Mouse (Mus musculus): Measurements from ENCODE around the gene Trdn.

The Trdn gene

GRCm38 (mm10) chr10:33080254-33080653 lies at the start of gene Trdn:
Gene Trdn (plus strand): TSS chr10:33080554.
- no peak for DNase-seq (ENCODE audit: low spot score in 2 of 2)

- DNase-seq (ENCODE audit: low spot score in 2 of 2) = no peak
Measured at GRCm38 (mm10) chr10:33060771-33061170, 19.6 kb upstream of the Trdn start.

- no peak for DNase-seq (ENCODE audit: low spot score in 2 of 2)
Measured at GRCm38 (mm10) chr10:33065566-33065965, 14.8 kb upstream of the Trdn start.

- DNase-seq (ENCODE audit: low spot score in 2 of 2) = no peak
Measured at GRCm38 (mm10) chr10:33073126-33073525, 7.2 kb upstream of the Trdn start.

GRCm38 (mm10) chr10:33082151-33082844 lies 1.9 kb downstream of the Trdn start:
- no peak for DNase-seq (ENCODE audit: low spot score in 2 of 2)

- no peak for DNase-seq (ENCODE audit: low spot score in 2 of 2)
Measured at GRCm38 (mm10) chr10:33082961-33083626, 2.7 kb downstream of the Trdn start.

GRCm38 (mm10) chr10:33083627-33084158 lies 3.3 kb downstream of the Trdn start:
- no peak for DNase-seq (ENCODE audit: low spot score in 2 of 2)

GRCm38 (mm10) chr10:33088403-33088802 lies 8.0 kb downstream of the Trdn start:
- DNase-seq (ENCODE audit: low spot score in 2 of 2) = no peak

GRCm38 (mm10) chr10:33092400-33092799 lies 12.0 kb downstream of the Trdn start:
- DNase-seq (ENCODE audit: low spot score in 2 of 2) = no peak

- no peak for DNase-seq (ENCODE audit: low spot score in 2 of 2)
Measured at GRCm38 (mm10) chr10:33107942-33108341, 27.6 kb downstream of the Trdn start.

- no peak for DNase-seq (ENCODE audit: low spot score in 2 of 2)
Measured at GRCm38 (mm10) chr10:33123028-33123427, 42.7 kb downstream of the Trdn start.

- DNase-seq (ENCODE audit: low spot score in 2 of 2) = no peak
Measured at GRCm38 (mm10) chr10:33144911-33145310, 64.6 kb downstream of the Trdn start.

- no peak for DNase-seq (ENCODE audit: low spot score in 2 of 2)
Measured at GRCm38 (mm10) chr10:33179731-33180631, 99.6 kb downstream of the Trdn start.

- no peak for DNase-seq (ENCODE audit: low spot score in 2 of 2)
Measured at GRCm38 (mm10) chr10:33189031-33189430, 108.7 kb downstream of the Trdn start.

- no peak for DNase-seq (ENCODE audit: low spot score in 2 of 2)
Measured at GRCm38 (mm10) chr10:33195919-33196318, 115.6 kb downstream of the Trdn start.

- DNase-seq (ENCODE audit: low spot score in 2 of 2) = no peak
Measured at GRCm38 (mm10) chr10:33198257-33198656, 117.9 kb downstream of the Trdn start.

GRCm38 (mm10) chr10:33210411-33210810 lies 130.1 kb downstream of the Trdn start:
- no peak for DNase-seq (ENCODE audit: low spot score in 2 of 2)

GRCm38 (mm10) chr10:33253911-33254310 lies 173.6 kb downstream of the Trdn start:
- no peak for DNase-seq (ENCODE audit: low spot score in 2 of 2)

- DNase-seq (ENCODE audit: low spot score in 2 of 2) = no peak
Measured at GRCm38 (mm10) chr10:33256202-33256601, 175.8 kb downstream of the Trdn start.

- DNase-seq (ENCODE audit: low spot score in 2 of 2) = no peak
Measured at GRCm38 (mm10) chr10:33304982-33305381, 224.6 kb downstream of the Trdn start.

GRCm38 (mm10) chr10:33353026-33353425 lies 272.7 kb downstream of the Trdn start:
- DNase-seq (ENCODE audit: low spot score in 2 of 2) = no peak

GRCm38 (mm10) chr10:33366521-33366920 lies 286.2 kb downstream of the Trdn start:
- DNase-seq (ENCODE audit: low spot score in 2 of 2) = no peak
